Mouse (Mus musculus): ENCODE results near the gene Gm128. TPM values are rescaled to one million over a fixed set of nuclear protein-coding genes. Genes with fewer than 3 reads are reported as not detected.

Gm128 gene
- polyA plus RNA-seq, 1 experiment from 2014 or later: not detected

DNA sequence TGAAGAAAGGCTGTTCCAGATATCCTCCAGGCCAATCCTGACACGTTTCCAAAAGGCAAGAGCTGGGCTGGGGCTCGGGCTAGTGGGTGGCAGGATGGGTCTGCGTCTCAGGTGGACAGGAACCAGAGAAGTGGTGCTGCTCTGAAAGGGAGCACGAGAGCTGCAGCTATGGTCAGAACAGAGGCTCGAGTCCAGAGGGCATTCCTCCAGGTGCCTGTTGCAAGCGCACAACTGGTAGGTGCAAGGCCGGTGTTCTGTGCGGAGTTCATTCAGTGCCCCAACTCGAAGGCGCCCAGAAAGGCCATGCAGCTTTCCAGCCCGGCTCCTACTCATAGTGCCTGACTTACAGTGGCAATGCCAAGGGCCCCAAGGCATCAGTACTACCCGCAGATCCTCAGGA is 1.4 kb downstream of the Gm128 start:
- Histone ChIP-seq H3K36me3 (ENCODE audit: control insufficient read depth, insufficient read depth, low read length) (0 out of 2 replicates have a peak, but pooled peaks cover 11% of the 10 kb centered on the region), H3K4me1 (replicated peaks; ENCODE audit: control insufficient read depth, insufficient read depth, low read length) (no peaks in the 10 kb centered on the region), H3K9me3 (ENCODE audit: control insufficient read depth, low read length) (no peaks in the 10 kb centered on the region), H3K4me2 (replicated peaks; ENCODE audit: low read depth, low read length) (no peak overlapping the region), H3K27me3 (ENCODE audit: control insufficient read depth, insufficient read depth, low read length) (no peaks in the 10 kb centered on the region), H3K27ac (ENCODE audit: low read depth, low read length) (no peak overlapping the region), H3K9ac (ENCODE audit: low read depth, low read length) (no peak overlapping the region), H3K4me3 (ENCODE audit: low read depth, low read length) (no peak overlapping the region)
- no peak for ATAC-seq (ENCODE audit: low FRiP score)
- 90% methylated on average over 12 of the region's 12 CpGs for WGBS
- no peak for DNase-seq (ENCODE audit: low spot score)

DNA sequence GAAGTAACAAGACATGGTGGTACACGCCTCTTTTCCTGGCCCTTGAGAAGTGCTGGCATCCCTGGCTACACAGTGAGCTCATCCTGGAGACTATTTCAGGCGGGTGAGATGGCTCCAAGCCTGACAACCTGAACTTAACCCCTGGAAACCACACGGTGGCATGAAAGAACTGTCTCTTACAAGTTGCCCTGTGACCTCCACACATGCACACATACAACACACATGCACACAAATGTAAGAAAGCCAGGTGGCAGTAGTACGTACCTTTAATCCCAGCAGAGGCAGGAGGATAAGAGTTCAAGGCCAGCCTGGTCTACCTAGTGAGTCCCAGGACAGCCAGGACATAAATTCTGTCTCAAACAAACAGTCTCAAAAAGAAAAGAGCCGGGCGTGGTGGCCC is 2.4 kb downstream of the Gm128 start:
- Histone ChIP-seq H3K27ac (ENCODE audit: low read depth, low read length) (no peak overlapping the region), H3K4me3 (ENCODE audit: low read depth, low read length) (no peak overlapping the region), H3K9ac (ENCODE audit: low read depth, low read length) (no peak overlapping the region), H3K36me3 (ENCODE audit: control insufficient read depth, insufficient read depth, low read length) (0 out of 2 replicates have a peak, but pooled peaks cover 15% of the 10 kb centered on the region), H3K27me3 (ENCODE audit: control insufficient read depth, insufficient read depth, low read length) (no peaks in the 10 kb centered on the region), H3K4me1 (replicated peaks; ENCODE audit: control insufficient read depth, insufficient read depth, low read length) (no peaks in the 10 kb centered on the region), H3K4me2 (replicated peaks; ENCODE audit: low read depth, low read length) (no peak overlapping the region), H3K9me3 (ENCODE audit: control insufficient read depth, low read length) (no peaks in the 10 kb centered on the region)
- DNase-seq (ENCODE audit: low spot score) (no peak), ATAC-seq (ENCODE audit: low FRiP score) (no peak)
- 92% methylated on average over 6 of the region's 6 CpGs for WGBS

DNA sequence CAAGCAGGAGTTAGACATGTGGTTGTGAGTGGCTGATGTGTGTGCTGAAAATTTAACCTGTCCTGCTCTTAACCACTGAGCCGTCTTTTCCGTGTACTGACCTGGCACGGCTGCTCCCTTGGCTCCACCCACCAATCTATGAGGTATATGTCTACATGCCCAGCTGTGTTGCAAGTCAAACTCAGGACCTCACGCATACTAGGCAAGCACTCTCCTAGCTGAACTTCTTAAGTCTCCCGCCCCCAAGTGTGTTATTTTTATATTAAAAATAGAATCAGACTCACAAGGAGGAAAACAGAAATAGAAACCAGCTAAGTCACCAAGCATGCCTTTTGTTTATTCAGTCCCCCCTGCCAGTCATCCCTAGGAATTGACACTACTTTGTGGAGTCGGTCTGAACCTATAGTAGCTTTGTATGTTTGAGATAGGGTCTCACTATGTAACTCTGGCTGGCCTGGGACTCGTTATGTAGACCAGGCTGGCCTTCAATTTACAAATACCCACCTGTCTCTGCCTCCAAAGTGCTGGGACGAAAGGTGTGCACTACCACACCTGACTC is 3.8 kb downstream of the Gm128 start:
- H3K27me3 ChIP-seq (ENCODE audit: control insufficient read depth, insufficient read depth, low read length): no peaks in the 10 kb centered on the region

GRCm38 (mm10) chr3:95235386-95236301 is 5.8 kb downstream of the Gm128 start:
- Histone ChIP-seq H3K27me3 (ENCODE audit: control insufficient read depth, insufficient read depth, low read length) (no peaks in the 10 kb centered on the region), H3K36me3 (ENCODE audit: control insufficient read depth, insufficient read depth, low read length) (0 out of 2 replicates have a peak, but pooled peaks cover 17% of the 10 kb centered on the region), H3K27ac (ENCODE audit: low read depth, low read length) (no peak overlapping the region), H3K4me3 (ENCODE audit: low read depth, low read length) (no peak overlapping the region), H3K9ac (ENCODE audit: low read depth, low read length) (no peak overlapping the region), H3K4me1 (replicated peaks; ENCODE audit: control insufficient read depth, insufficient read depth, low read length) (peaks cover 8% of the 10 kb centered on the region), H3K9me3 (ENCODE audit: control insufficient read depth, low read length) (no peaks in the 10 kb centered on the region), H3K4me2 (replicated peaks; ENCODE audit: low read depth, low read length) (no peak overlapping the region)
- no peak for DNase-seq (ENCODE audit: low spot score)
- 69% methylated on average over 23 of the region's 23 CpGs for WGBS
- ATAC-seq (ENCODE audit: low FRiP score): no peak

More for the DNA sequence above, 3.8 kb downstream of the Gm128 start:
- Histone ChIP-seq H3K4me1 (replicated peaks; ENCODE audit: control insufficient read depth, insufficient read depth, low read length) (no peaks in the 10 kb centered on the region), H3K4me2 (replicated peaks; ENCODE audit: low read depth, low read length) (no peak overlapping the region), H3K4me3 (ENCODE audit: low read depth, low read length) (no peak overlapping the region), H3K27ac (ENCODE audit: low read depth, low read length) (no peak overlapping the region), H3K9ac (ENCODE audit: low read depth, low read length) (no peak overlapping the region), H3K9me3 (ENCODE audit: control insufficient read depth, low read length) (no peaks in the 10 kb centered on the region), H3K36me3 (ENCODE audit: control insufficient read depth, insufficient read depth, low read length) (0 out of 2 replicates have a peak, but pooled peaks cover 17% of the 10 kb centered on the region)
- 92% methylated on average over 8 of the region's 8 CpGs for WGBS
- ATAC-seq (ENCODE audit: low FRiP score): no peak
- no peak for DNase-seq (ENCODE audit: low spot score)

- Histone ChIP-seq H3K4me1 (replicated peaks; ENCODE audit: control insufficient read depth, insufficient read depth, low read length) (peaks cover 9% of the 10 kb centered on the region), H3K4me2 (replicated peaks; ENCODE audit: low read depth, low read length) (no peak overlapping the region), H3K9me3 (ENCODE audit: control insufficient read depth, low read length) (no peaks in the 10 kb centered on the region), H3K27me3 (ENCODE audit: control insufficient read depth, insufficient read depth, low read length) (no peaks in the 10 kb centered on the region), H3K4me3 (ENCODE audit: low read depth, low read length) (no peak overlapping the region), H3K9ac (ENCODE audit: low read depth, low read length) (no peak overlapping the region), H3K36me3 (ENCODE audit: control insufficient read depth, insufficient read depth, low read length) (0 out of 2 replicates have a peak, but pooled peaks cover 17% of the 10 kb centered on the region), H3K27ac (ENCODE audit: low read depth, low read length) (no peak overlapping the region)
- DNase-seq (ENCODE audit: low spot score) (no peak), ATAC-seq (ENCODE audit: low FRiP score) (no peak)
- 88% methylated on average over 16 of the region's 16 CpGs for WGBS
Measured at GRCm38 (mm10) chr3:95233303-95233980, 8.0 kb downstream of the Gm128 start.

DNA sequence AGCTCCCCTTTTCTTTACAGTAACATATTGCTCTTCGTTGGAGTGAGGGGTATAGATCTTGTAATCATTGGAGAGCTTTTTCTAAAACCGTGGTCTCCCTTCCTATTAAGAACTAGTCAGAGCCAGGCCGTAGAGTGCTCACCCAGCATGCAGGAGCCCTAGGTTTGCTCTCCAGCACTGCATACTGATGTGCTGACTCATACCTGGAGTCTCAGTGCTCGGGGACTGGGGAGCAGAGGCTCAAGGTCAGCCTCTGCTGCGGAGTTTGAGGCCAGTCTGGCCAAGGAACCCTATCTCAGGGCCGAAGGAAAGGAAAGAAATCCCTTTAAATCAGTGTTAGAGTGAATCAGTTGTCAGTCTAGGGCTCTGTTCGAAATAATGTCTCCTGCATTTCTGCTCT is 8.6 kb downstream of the Gm128 start:
- peaks cover 9% of the 10 kb centered on the region for H3K4me1 ChIP-seq (replicated peaks; ENCODE audit: control insufficient read depth, insufficient read depth, low read length)
- WGBS: 91% methylated on average over 7 of the region's 7 CpGs
- H3K4me2 ChIP-seq (replicated peaks; ENCODE audit: low read depth, low read length): no peak overlapping the region
- H3K9me3 ChIP-seq (ENCODE audit: control insufficient read depth, low read length): no peaks in the 10 kb centered on the region
- DNase-seq (ENCODE audit: low spot score) (no peak), ATAC-seq (ENCODE audit: low FRiP score) (no peak)
- H3K4me3 ChIP-seq (ENCODE audit: low read depth, low read length): no peak overlapping the region
- H3K27me3 ChIP-seq (ENCODE audit: control insufficient read depth, insufficient read depth, low read length): no peaks in the 10 kb centered on the region
- H3K27ac ChIP-seq (ENCODE audit: low read depth, low read length): no peak overlapping the region
- H3K36me3 ChIP-seq (ENCODE audit: control insufficient read depth, insufficient read depth, low read length): 0 out of 2 replicates have a peak, but pooled peaks cover 13% of the 10 kb centered on the region
- no peak overlapping the region for H3K9ac ChIP-seq (ENCODE audit: low read depth, low read length)

GRCm38 (mm10) chr3:95231298-95232221 is 9.8 kb downstream of the Gm128 start, which contains the start of gene Mllt11:
Gene Mllt11 (minus strand): TSS chr3:95232171.
- DNase-seq (ENCODE audit: low spot score) (no peak), ATAC-seq (ENCODE audit: low FRiP score) (no peak)
- Histone ChIP-seq H3K36me3 (ENCODE audit: control insufficient read depth, insufficient read depth, low read length) (0 out of 2 replicates have a peak, but pooled peaks cover 6% of the 10 kb centered on the region), H3K4me3 (ENCODE audit: low read depth, low read length) (peak within 1 kb of the TSS; percentile 17), H3K4me2 (replicated peaks; ENCODE audit: low read depth, low read length) (peak within 1 kb of the TSS; percentile 89), H3K9me3 (ENCODE audit: control insufficient read depth, low read length) (no peaks in the 10 kb centered on the region), H3K27ac (ENCODE audit: low read depth, low read length) (peak within 1 kb of the TSS; percentile 89), H3K9ac (ENCODE audit: low read depth, low read length) (peak within 1 kb of the TSS; percentile 74), H3K27me3 (ENCODE audit: control insufficient read depth, insufficient read depth, low read length) (no peaks in the 10 kb centered on the region), H3K4me1 (replicated peaks; ENCODE audit: control insufficient read depth, insufficient read depth, low read length) (peaks cover 9% of the 10 kb centered on the region)
- WGBS: 83% methylated on average over 13 of the region's 13 CpGs

Data from hindbrain, embryonic 11.5 days (tissue).